Mouse (Mus musculus) ES-E14 (cell line): ENCODE measurements around the gene Ank3.

ENCODE experiments used
- CHD2 ChIP-seq: IDR thresholded peaks from 2 replicates; pipeline ENCODE4 v1.6.1; 2014; ENCODE audit warnings: mild to moderate bottlenecking, low read depth, low read length, inconsistent platforms
- MAFK ChIP-seq: IDR thresholded peaks from 2 replicates; pipeline ENCODE4 v1.6.1; 2014; ENCODE audit warnings: mild to moderate bottlenecking, low read depth, low read length, inconsistent platforms; ENCODE audit not compliant: insufficient read depth
- ZNF384 ChIP-seq: IDR thresholded peaks from 2 replicates; pipeline ENCODE4 v1.6.1; 2012; ENCODE audit warnings: low read depth, low read length, inconsistent platforms

DNA sequence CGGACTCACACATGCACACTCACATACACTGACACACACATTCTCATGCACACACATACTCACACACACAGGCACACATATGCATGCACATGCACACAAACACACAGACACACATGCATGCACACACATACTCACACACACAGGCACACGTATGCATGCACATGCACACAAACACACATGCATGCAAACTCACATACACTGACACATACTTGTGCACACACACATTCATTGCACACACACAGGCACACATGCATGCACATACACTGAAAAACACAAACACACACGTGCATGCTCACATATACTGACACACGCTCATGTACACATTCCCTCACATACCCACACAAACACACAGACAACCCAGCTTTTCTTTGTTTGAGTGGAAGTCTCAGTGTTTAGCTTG, 157.0 kb downstream of the Ank3 start:
- TF ChIP-seq MAFK, result no peak
- TF ChIP-seq CHD2, result no peak
- no peak for TF ChIP-seq ZNF384
